Mouse (Mus musculus) induced T-regulatory cell, adult 2 months (primary cell): ENCODE data around the gene Chl1.

ENCODE experiments used
- DNase-seq: peaks from one replicate; pipeline ENCODE4 v3.0.0-alpha.2; 2012; ENCODE audit warnings: low read depth

The Chl1 gene

GRCm38 (mm10) chr6:103542576-103542975, 32.2 kb downstream of the Chl1 start:
- DNase-seq: no peak

- no peak for DNase-seq
Observed at GRCm38 (mm10) chr6:103543753-103544152, 33.4 kb downstream of the Chl1 start.

- DNase-seq: no peak
Observed at GRCm38 (mm10) chr6:103546314-103546713, 35.9 kb downstream of the Chl1 start.

- no peak for DNase-seq
Observed at GRCm38 (mm10) chr6:103549929-103550328, 39.5 kb downstream of the Chl1 start.

- DNase-seq: no peak
Observed at GRCm38 (mm10) chr6:103558037-103558893, 47.9 kb downstream of the Chl1 start.

- no peak for DNase-seq
Observed at GRCm38 (mm10) chr6:103558894-103559225, 48.5 kb downstream of the Chl1 start.

GRCm38 (mm10) chr6:103559344-103559743, 49.0 kb downstream of the Chl1 start:
- DNase-seq: no peak

GRCm38 (mm10) chr6:103564811-103565210, 54.4 kb downstream of the Chl1 start:
- no peak for DNase-seq

GRCm38 (mm10) chr6:103567247-103567646, 56.9 kb downstream of the Chl1 start:
- DNase-seq: no peak

GRCm38 (mm10) chr6:103572659-103573058, 62.3 kb downstream of the Chl1 start:
- no peak for DNase-seq

GRCm38 (mm10) chr6:103584224-103584623, 73.8 kb downstream of the Chl1 start:
- no peak for DNase-seq

GRCm38 (mm10) chr6:103585667-103586066, 75.3 kb downstream of the Chl1 start:
- DNase-seq: no peak

GRCm38 (mm10) chr6:103586081-103586480, 75.7 kb downstream of the Chl1 start:
- DNase-seq: no peak

- no peak for DNase-seq
Observed at GRCm38 (mm10) chr6:103602070-103602469, 91.7 kb downstream of the Chl1 start.

GRCm38 (mm10) chr6:103610656-103611055, 100.3 kb downstream of the Chl1 start:
- DNase-seq: no peak

GRCm38 (mm10) chr6:103612626-103613025, 102.2 kb downstream of the Chl1 start:
- DNase-seq: no peak

GRCm38 (mm10) chr6:103613714-103614113, 103.3 kb downstream of the Chl1 start:
- no peak for DNase-seq

GRCm38 (mm10) chr6:103615924-103616602, 105.7 kb downstream of the Chl1 start:
- DNase-seq: no peak

GRCm38 (mm10) chr6:103620880-103621279, 110.5 kb downstream of the Chl1 start:
- DNase-seq: no peak

- DNase-seq: no peak
Observed at GRCm38 (mm10) chr6:103622117-103622713, 111.8 kb downstream of the Chl1 start.

GRCm38 (mm10) chr6:103632856-103633255, 122.5 kb downstream of the Chl1 start:
- no peak for DNase-seq

- no peak for DNase-seq
Observed at GRCm38 (mm10) chr6:103656778-103657177, 146.4 kb downstream of the Chl1 start.

- no peak for DNase-seq
Observed at GRCm38 (mm10) chr6:103659173-103659572, 148.8 kb downstream of the Chl1 start.
